Mouse (Mus musculus) ES-Bruce4 (cell line): Measurements from ENCODE around the gene Tmprss15. TPM values are rescaled to one million over a fixed set of nuclear protein-coding genes. Genes with fewer than 3 reads are reported as not detected.

ENCODE experiments used
- H3K27ac ChIP-seq: 2 replicates; pipeline ENCODE4 v1.5.1; 2012; ENCODE audit warnings: low read length, inconsistent platforms; ENCODE audit not compliant: insufficient read depth
- H3K27me3 ChIP-seq: 2 replicates; pipeline ENCODE4 v1.6.1; 2012; ENCODE audit warnings: mild to moderate bottlenecking, low read length, inconsistent platforms; ENCODE audit not compliant: control insufficient read depth, poor library complexity, insufficient read depth, severe bottlenecking
- H3K36me3 ChIP-seq: 2 replicates; pipeline ENCODE4 v1.6.1; 2012; ENCODE audit warnings: inconsistent platforms, mild to moderate bottlenecking, low read length, moderate library complexity; ENCODE audit not compliant: control insufficient read depth, poor library complexity, insufficient read depth, severe bottlenecking
- H3K4me1 ChIP-seq: one replicate; pipeline ENCODE4 v1.8.1; 2011; ENCODE audit warnings: low read length; ENCODE audit not compliant: control insufficient read depth, insufficient read depth
- H3K4me3 ChIP-seq: 2 replicates; pipeline ENCODE4 v1.5.1; 2011; ENCODE audit warnings: low read depth, mild to moderate bottlenecking, low read length
- H3K9ac ChIP-seq: 2 replicates; pipeline ENCODE4 v1.6.1; 2012; ENCODE audit warnings: low read depth, mild to moderate bottlenecking, inconsistent platforms; ENCODE audit not compliant: poor library complexity, severe bottlenecking
- H3K9me3 ChIP-seq: replicated peaks from 2 replicates; pipeline ENCODE4 v1.6.1; 2012; ENCODE audit warnings: mild to moderate bottlenecking, low read length, inconsistent platforms; ENCODE audit not compliant: control insufficient read depth, poor library complexity, insufficient read depth, severe bottlenecking
- CTCF ChIP-seq: IDR thresholded peaks from one replicate; pipeline ENCODE4 v1.8.1; 2011; ENCODE audit warnings: low read depth, low read length
- EP300 ChIP-seq: IDR thresholded peaks from 2 replicates; pipeline ENCODE4 v1.6.1; 2011; ENCODE audit warnings: low read depth, low read length; ENCODE audit not compliant: insufficient read depth
- POLR2A ChIP-seq: IDR thresholded peaks from one replicate; pipeline ENCODE4 v1.8.1; 2011; ENCODE audit warnings: low read length; ENCODE audit not compliant: insufficient read depth
- polyA plus RNA-seq: library from polyadenylated mRNA; stranded (reverse); fragments of >200 nt; gene quantifications from 2 replicates; pipeline ENCODE4 v1.2.4, GENCODE M21; 2011; ENCODE audit warnings: low read depth; ENCODE audit not compliant: missing spikeins, insufficient read depth, insufficient read length

Tmprss15 gene
- polyA plus RNA-seq, 1 experiment = not detected

DNA sequence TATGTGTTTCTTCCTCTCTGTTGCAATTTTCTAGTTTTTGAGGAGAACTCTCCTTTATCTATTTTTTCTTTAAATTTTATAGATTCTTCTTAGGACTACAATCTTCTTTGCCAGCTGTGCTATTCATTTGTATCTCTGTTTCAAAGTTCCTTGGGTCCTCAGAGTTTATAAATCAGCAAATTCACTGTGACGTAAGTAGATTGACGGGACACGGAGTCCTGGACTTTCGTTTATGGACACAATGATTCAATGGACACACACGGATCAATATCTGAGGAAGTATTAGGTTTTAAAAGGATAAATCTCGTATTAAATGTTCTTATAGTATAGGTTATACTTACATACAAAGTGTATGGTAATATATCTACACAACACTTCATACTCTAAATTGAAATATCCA lies 4.3 kb downstream of the Tmprss15 start:
- Histone ChIP-seq H3K4me1 (no peaks in the 10 kb centered on the region), H3K27me3 (no peaks in the 10 kb centered on the region), H3K9ac (no peak overlapping the region), H3K27ac (no peak overlapping the region), H3K9me3 (no peaks in the 10 kb centered on the region), H3K4me3 (no peak overlapping the region), H3K36me3 (no peaks in the 10 kb centered on the region)
- TF ChIP-seq POLR2A (no peak), CTCF (no peak), EP300 (no peak)

DNA sequence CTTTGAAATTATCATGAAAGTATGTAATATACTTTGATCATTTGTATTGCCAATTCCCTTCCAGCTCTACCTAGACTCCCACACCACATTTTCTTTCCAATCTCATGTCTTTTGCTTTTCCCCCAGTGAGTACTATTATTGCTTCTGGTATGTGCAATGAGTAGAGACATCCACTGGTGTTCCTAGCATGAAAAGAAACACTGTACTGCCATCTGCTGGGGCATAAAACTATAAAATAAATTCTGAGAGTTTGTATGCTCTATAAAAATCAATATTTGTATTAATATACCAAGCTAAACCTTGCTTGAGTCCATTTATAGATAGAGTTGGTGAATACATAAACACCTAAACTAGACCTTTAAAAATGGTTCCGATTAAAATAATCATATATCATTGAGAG lies 27.0 kb downstream of the Tmprss15 start:
- no peak overlapping the region for H3K27ac ChIP-seq
- no peaks in the 10 kb centered on the region for H3K36me3 ChIP-seq
- H3K9ac ChIP-seq = no peak overlapping the region
- H3K27me3 ChIP-seq = no peaks in the 10 kb centered on the region
- no peak overlapping the region for H3K4me3 ChIP-seq
- no peak for TF ChIP-seq POLR2A
- no peaks in the 10 kb centered on the region for H3K4me1 ChIP-seq
- H3K9me3 ChIP-seq = no peaks in the 10 kb centered on the region

GRCm38 (mm10) chr16:79058775-79059558 lies 31.9 kb downstream of the Tmprss15 start:
- no peak overlapping the region for H3K9ac ChIP-seq

DNA sequence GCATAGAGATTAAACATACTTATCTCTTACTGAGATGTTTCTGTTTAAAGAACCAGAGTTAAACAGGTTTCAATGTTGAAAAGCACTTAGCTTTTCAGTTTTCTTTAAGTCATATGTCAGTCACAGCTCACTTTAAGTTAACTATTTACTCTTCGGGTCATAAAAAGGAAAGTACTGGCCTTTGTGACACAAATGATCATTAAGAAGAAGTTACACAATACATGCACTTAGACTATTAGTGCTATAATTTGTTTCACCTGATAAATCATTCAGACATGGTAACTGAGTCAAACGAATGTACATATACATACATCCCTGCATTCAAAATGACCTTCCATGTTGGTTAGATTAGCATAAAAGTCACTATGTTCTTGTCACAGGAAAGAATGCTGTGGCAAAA lies 58.3 kb downstream of the Tmprss15 start:
- H3K9me3 ChIP-seq = no peaks in the 10 kb centered on the region
- TF ChIP-seq POLR2A (no peak), CTCF (no peak), EP300 (no peak)
- H3K27ac ChIP-seq = no peak overlapping the region
- no peaks in the 10 kb centered on the region for H3K27me3 ChIP-seq
- H3K36me3 ChIP-seq = no peaks in the 10 kb centered on the region
- no peak overlapping the region for H3K4me3 ChIP-seq
- no peak overlapping the region for H3K9ac ChIP-seq
- H3K4me1 ChIP-seq = no peaks in the 10 kb centered on the region

More at GRCm38 (mm10) chr16:79058775-79059558, 31.9 kb downstream of the Tmprss15 start:
- Histone ChIP-seq H3K4me3 (no peak overlapping the region), H3K9me3 (no peaks in the 10 kb centered on the region), H3K4me1 (no peaks in the 10 kb centered on the region), H3K27me3 (no peaks in the 10 kb centered on the region), H3K36me3 (no peaks in the 10 kb centered on the region), H3K27ac (no peak overlapping the region)
- TF ChIP-seq POLR2A (no peak), CTCF (peak; percentile 16), EP300 (no peak)

GRCm38 (mm10) chr16:79002812-79003211 lies 88.1 kb downstream of the Tmprss15 start:
- H3K27ac ChIP-seq = no peak overlapping the region
- no peak overlapping the region for H3K4me3 ChIP-seq
- H3K4me1 ChIP-seq = no peaks in the 10 kb centered on the region
- TF ChIP-seq CTCF = no peak
- no peak for TF ChIP-seq EP300
- TF ChIP-seq POLR2A = no peak
- H3K9ac ChIP-seq = no peak overlapping the region
- no peaks in the 10 kb centered on the region for H3K9me3 ChIP-seq
- H3K36me3 ChIP-seq = no peaks in the 10 kb centered on the region
- H3K27me3 ChIP-seq = no peaks in the 10 kb centered on the region

DNA sequence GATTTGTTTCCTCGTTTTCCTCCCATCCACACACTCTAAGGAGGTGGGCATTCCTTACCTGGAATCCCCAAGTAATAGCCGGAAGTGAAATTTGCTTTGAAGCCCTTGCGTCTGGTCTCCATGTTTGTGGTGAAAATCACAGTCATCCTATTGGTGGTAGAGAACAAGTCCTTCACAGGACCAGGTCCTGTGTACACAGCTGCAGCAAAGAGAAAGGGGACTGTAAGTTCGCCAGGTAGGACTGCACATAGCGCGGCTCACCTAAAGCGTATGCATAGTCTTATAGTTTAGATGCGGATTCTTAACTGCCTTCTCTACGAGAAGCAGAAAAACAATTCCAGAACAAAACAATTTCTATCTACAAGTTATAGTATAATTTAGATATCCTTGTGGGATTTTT lies 89.2 kb downstream of the Tmprss15 start:
- Histone ChIP-seq H3K4me3 (no peak overlapping the region), H3K9me3 (no peaks in the 10 kb centered on the region), H3K4me1 (no peaks in the 10 kb centered on the region), H3K27me3 (no peaks in the 10 kb centered on the region), H3K9ac (no peak overlapping the region), H3K36me3 (no peaks in the 10 kb centered on the region), H3K27ac (no peak overlapping the region)
- TF ChIP-seq POLR2A (no peak), EP300 (no peak), CTCF (no peak)
